Mouse (Mus musculus): ENCODE data around the gene Trim47. TPM values are rescaled to one million over a fixed set of nuclear protein-coding genes. Genes with fewer than 3 reads are reported as not detected.
A peak's percentile ranks its signal among the peaks of the same experiment; 100 is the strongest.

The Trim47 gene
- polyA plus RNA-seq, 1 experiment from 2014 or later, result 11.6 TPM

DNA sequence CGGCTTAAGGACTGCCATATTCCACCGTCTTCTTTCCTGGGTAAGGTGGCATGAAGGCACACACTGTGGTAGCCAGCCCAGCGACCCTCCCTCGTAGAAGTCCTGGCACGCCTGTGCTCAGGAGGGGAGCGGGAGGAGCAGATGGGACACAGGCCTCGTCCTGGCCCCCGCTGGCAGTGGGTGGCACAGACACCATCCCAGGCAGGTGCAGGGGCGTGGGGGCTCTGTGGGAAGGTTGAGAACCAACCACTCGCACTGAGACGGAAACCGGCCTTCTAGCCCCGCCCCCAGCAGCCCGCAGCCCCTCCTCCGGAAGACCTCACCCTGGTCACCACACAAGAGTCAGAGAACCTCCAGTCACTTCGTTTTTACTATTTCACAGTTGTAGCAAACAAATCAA is 48.8 kb downstream of the Trim47 start:
- peak; percentile 31; the same call in 1 of the 2 replicates for ATAC-seq (ENCODE audit: low FRiP score, low read depth)
- Histone ChIP-seq H3K27me3 (no peaks in the 10 kb centered on the region), H3K36me3 (peaks cover 29% of the 10 kb centered on the region), H3K4me3 (peak overlapping the region; percentile 28), H3K9me3 (no peaks in the 10 kb centered on the region), H3K4me1 (replicated peaks) (peaks cover 16% of the 10 kb centered on the region), H3K4me2 (peak overlapping the region; percentile 53), H3K27ac (replicated peaks) (0 out of 2 replicates have a peak overlapping the region, but pooled peaks have one; percentile 38), H3K9ac (peak overlapping the region; percentile 37)
- 11% methylated on average over 16 of the region's 16 CpGs for WGBS

DNA sequence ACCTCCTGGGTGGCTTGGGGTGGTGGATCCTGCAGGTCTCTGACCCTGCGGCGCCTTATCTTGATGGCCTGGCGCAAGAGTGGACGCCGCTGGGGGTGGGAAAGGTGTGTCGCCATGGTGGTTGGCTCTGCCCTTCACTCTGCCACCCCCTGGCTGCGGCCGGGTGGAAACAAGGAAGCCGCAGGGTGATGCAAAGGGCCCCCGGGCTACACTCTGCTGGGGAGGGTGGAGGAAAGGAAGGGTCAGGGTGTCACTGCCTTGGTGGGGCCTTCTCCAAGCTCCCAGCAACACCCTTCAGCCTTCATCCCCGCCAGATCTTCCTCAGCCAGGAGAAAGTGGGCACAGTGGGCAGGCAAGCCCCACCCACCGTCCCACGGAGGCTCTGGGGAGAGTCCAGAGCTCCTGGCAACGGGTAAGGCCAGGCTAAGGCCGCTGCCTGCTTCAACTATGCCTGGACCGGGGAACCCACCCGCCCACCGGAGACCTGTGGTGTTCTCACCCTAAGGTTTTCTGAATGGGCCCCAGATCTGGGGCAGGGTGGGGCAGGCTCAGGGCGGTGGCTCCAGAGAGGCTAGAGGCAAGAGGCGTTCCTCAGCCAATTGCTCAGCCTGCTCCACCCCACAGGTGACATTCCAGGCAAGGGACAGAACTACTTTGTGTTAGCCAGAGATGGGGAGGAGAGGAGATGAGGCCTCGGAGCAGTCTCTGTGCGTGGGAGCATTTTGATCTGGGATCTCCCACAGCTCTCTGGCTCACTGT is 49.4 kb downstream of the Trim47 start, which contains the start of gene Unc13d:
TSS of gene Unc13d (minus strand) at position 516 of the 759 bp plus-strand sequence.
- peaks cover 26% of the 10 kb centered on the region for H3K36me3 ChIP-seq
- peak within 1 kb of the TSS; percentile 37 for H3K9ac ChIP-seq
- peak; percentile 24; the same call in 1 of the 2 replicates for ATAC-seq (ENCODE audit: low FRiP score, low read depth)
- peaks cover 16% of the 10 kb centered on the region for H3K4me1 ChIP-seq (replicated peaks)
- H3K4me3 ChIP-seq, result peak within 1 kb of the TSS; percentile 28
- H3K27ac ChIP-seq (replicated peaks), result 0 out of 2 replicates have a peak within 1 kb of the TSS, but pooled peaks have one; percentile 38
- no peaks in the 10 kb centered on the region for H3K27me3 ChIP-seq
- WGBS, result 66% methylated on average over 22 of the region's 22 CpGs
- H3K9me3 ChIP-seq, result no peaks in the 10 kb centered on the region
- H3K4me2 ChIP-seq, result peak within 1 kb of the TSS; percentile 53

DNA sequence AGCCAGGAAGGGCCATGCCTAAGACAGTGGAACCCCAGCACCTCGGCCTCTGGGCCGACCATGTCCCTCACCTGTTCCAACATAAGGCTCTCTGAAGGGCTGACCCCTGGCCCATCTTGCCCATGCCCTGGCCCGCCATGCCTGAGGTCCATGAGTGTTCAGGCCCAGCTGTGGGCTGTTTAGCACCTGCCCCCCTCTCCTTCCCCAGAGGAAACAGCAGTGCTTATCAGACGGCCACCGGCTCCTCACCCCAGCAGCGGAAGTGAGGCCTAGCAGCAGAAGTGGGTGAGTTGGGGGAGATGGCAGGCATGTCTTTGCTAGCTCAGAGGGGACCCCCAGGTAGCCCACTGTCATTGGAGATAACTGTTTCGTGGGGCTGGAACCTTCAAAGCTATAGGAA is 50.2 kb downstream of the Trim47 start:
- Histone ChIP-seq H3K4me3 (no peak overlapping the region), H3K36me3 (peaks cover 20% of the 10 kb centered on the region), H3K9me3 (no peaks in the 10 kb centered on the region), H3K27me3 (no peaks in the 10 kb centered on the region), H3K27ac (replicated peaks) (no peak overlapping the region), H3K4me2 (no peak overlapping the region), H3K4me1 (replicated peaks) (peaks cover 16% of the 10 kb centered on the region), H3K9ac (no peak overlapping the region)
- ATAC-seq (ENCODE audit: low FRiP score, low read depth), result no peak
- 87% methylated on average over 7 of the region's 7 CpGs for WGBS

DNA sequence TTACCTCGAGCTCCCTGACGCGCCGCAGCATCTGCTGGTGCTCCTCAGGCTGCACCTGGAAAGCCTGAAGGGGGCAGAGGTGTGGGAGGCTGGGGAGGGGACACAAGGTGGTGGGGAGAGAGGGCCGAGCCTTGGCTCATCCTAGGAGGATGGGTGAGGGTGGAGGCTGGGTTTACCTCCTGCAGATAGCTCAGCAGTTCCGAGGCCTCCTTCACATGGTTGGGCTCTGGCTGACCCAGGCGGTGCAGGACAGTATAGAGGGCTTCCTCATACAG is 50.8 kb downstream of the Trim47 start:
- no peak overlapping the region for H3K4me3 ChIP-seq
- no peak overlapping the region for H3K4me2 ChIP-seq
- H3K27ac ChIP-seq (replicated peaks), result no peak overlapping the region
- H3K36me3 ChIP-seq, result peaks cover 15% of the 10 kb centered on the region
- ATAC-seq (ENCODE audit: low FRiP score, low read depth), result no peak
- H3K27me3 ChIP-seq, result no peaks in the 10 kb centered on the region
- 68% methylated on average over 7 of the region's 7 CpGs for WGBS
- no peaks in the 10 kb centered on the region for H3K9me3 ChIP-seq
- no peak overlapping the region for H3K9ac ChIP-seq
- H3K4me1 ChIP-seq (replicated peaks), result peaks cover 16% of the 10 kb centered on the region

DNA sequence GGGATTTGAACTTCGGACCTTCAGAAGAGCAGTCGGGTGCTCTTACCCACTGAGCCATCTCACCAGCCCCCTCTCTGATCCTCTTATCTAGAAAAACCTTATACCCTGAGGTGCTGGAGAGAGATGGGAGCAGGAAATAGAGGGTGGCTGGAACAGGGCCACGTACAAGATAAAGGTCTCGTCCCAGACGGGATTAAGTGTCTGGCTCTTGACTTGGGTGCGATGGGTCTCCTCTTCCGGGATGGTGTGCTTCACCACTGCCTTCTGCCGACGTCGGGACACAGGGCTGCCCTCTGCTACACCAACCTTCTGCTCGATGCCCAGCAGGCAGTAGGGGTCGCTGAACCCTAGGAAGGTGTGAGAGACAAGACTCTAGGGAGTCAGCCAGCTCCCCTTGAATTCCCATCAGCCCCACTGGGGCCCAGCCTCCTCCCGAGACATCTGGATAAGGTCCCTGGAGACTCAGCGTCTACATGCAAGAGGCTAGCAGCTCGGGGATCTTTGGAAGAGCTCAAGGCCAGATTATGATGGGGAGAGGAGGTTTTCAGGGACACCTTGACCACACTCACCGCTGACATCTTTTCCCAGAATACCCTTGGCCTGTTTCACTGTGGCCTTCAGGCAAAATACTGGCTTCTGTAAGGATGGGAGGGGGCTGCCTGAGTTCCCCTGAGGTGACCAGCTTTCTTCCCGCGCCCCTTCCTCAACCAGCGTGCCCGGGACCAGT is 51.3 kb downstream of the Trim47 start:
- H3K4me1 ChIP-seq (replicated peaks), result peaks cover 16% of the 10 kb centered on the region
- H3K4me3 ChIP-seq, result no peak overlapping the region
- H3K4me2 ChIP-seq, result no peak overlapping the region
- no peak for ATAC-seq (ENCODE audit: low FRiP score, low read depth)
- no peaks in the 10 kb centered on the region for H3K27me3 ChIP-seq
- WGBS, result 66% methylated on average over 20 of the region's 20 CpGs
- H3K9me3 ChIP-seq, result no peaks in the 10 kb centered on the region
- no peak overlapping the region for H3K9ac ChIP-seq
- H3K27ac ChIP-seq (replicated peaks), result no peak overlapping the region
- H3K36me3 ChIP-seq, result peaks cover 11% of the 10 kb centered on the region

DNA sequence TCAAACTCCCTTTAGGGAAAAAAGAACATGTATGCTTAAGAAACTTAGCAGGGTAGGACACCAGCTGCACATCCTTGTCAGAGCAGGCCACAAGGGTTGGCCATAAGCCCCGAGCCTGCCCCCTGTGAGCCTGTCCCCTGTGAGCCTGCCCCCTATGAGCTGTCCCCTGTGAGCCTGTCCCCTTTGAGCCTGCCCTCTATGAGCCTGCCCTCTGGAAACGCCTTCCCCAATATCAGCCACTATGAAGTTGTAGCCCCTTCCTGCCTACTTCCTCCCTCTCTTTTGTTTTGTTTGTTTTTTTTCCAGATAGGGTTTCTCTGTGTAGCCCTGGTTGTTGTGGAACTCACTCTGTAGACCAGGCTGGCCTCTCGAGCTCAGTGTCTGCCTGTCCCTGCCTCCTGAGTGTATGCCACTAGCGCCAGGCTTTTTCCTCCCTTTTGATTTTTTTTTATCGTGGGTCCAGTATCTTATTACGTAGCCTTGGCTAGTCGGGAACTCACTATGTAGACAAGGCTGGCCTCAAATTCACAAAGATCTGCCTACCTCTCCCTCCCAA is 52.5 kb downstream of the Trim47 start:
- Histone ChIP-seq H3K9ac (no peak overlapping the region), H3K36me3 (peaks cover 2% of the 10 kb centered on the region), H3K4me1 (replicated peaks) (peaks cover 16% of the 10 kb centered on the region), H3K27ac (replicated peaks) (no peak overlapping the region), H3K27me3 (no peaks in the 10 kb centered on the region), H3K4me2 (no peak overlapping the region), H3K9me3 (no peaks in the 10 kb centered on the region), H3K4me3 (no peak overlapping the region)
- WGBS, result 72% methylated on average over 7 of the region's 7 CpGs
- ATAC-seq (ENCODE audit: low FRiP score, low read depth), result no peak

DNA sequence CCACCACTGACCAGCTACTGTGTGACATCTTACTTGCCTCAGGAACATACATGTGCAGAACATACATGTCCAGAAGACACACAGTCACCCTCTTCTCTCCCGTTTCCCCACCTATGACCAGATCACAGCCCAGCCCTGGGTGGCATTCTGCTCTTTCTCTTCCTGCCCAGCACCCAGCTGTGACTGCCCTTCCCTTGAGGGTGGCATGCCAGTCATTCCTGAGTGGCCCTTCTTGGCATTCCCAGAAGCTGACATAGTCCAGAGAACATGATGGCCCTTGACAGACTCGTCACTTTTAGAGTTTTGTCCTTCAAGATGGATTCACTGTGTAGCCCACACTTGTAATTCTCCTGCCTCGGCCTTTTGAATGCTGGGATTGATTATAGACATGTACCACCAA is 54.4 kb downstream of the Trim47 start:
- Histone ChIP-seq H3K36me3 (no peaks in the 10 kb centered on the region), H3K27me3 (no peaks in the 10 kb centered on the region), H3K9ac (no peak overlapping the region), H3K4me3 (no peak overlapping the region), H3K9me3 (no peaks in the 10 kb centered on the region), H3K4me2 (no peak overlapping the region), H3K4me1 (replicated peaks) (peaks cover under 1% of the 10 kb centered on the region; the same call in 1 of the 2 replicates), H3K27ac (replicated peaks) (no peak overlapping the region)
- ATAC-seq (ENCODE audit: low FRiP score, low read depth), result no peak
- 94% methylated on average over 3 of the region's 3 CpGs for WGBS

DNA sequence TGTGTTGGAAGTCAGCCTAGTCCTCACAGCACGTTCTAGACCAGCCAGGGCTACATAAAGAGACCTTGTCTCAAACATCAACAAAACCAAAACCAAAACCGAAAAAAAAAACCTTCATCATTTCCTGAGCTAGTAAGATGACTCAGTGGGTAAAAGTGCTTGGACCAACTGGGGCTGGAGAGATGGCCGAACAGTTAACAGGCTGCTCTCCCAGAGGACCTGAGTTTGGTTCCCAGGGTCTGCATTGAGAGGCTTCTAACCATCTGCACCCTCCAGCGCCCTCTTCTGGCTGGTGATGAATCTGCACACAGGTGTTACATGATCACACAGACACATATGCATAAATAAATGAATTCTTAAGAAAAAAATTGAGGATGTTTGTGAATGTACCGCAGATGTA is 55.5 kb downstream of the Trim47 start:
- Histone ChIP-seq H3K4me2 (no peak overlapping the region), H3K4me3 (no peak overlapping the region), H3K36me3 (no peaks in the 10 kb centered on the region), H3K9ac (no peak overlapping the region), H3K4me1 (replicated peaks) (no peaks in the 10 kb centered on the region), H3K27me3 (no peaks in the 10 kb centered on the region), H3K9me3 (no peaks in the 10 kb centered on the region), H3K27ac (replicated peaks) (no peak overlapping the region)
- ATAC-seq (ENCODE audit: low FRiP score, low read depth), result no peak
- WGBS, result 70% methylated on average over 5 of the region's 5 CpGs

DNA sequence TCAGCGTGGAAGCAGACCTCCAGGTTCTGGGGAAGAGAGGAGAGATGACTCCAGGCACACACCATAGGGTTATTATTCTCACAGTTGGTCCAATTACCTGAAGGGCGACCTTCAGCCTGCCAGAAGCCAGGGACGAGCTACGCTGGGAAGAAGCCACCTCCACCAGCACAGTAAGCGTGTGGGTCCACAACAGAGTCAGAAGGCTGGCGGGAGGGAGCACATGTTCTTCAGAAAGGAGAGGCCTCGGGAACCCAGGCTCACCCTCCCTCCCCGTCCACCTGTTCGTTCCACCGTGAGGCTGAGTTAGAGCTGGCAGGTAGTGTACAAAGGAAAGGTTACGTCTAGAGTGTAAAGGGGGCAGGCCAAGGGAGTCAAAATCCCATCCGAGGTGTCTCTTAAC is 61.7 kb downstream of the Trim47 start:
- H3K9me3 ChIP-seq, result no peaks in the 10 kb centered on the region

DNA sequence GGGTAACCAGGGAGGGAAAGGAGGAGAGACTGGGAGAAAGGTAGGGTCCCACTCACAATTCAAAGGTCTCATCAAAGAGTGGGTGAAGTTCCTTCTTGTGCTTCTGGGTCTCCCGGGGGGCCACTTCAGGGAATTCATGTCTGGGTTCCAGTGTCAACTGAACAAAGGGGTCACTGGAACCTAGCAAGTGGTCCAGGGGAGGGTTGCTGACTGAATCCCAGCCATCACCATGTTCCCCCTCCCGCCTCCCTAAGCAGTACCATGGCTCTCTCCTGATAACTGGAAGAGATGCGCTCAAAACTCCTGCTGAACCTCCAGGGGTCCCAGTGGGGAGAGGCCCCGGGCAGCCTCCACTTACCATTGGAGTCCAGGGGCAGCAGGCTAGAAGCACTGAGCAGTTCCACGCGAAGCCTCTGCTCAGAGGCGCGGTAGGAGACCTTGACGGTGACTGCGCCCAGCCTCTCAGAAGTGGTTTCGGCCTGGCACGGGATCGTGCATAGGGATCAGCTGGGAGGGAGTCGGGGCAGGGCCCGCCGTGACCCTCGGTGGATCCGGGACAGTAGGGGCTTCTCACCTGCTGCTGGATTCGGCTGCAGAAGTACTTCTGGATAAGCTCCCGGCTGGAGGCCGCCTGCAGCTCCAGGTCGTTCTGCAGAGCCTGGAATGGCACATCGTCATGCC is 62.7 kb downstream of the Trim47 start:
- H3K36me3 ChIP-seq, result peaks cover 11% of the 10 kb centered on the region; the same call in 1 of the 2 replicates
- whole genome bisulfite sequencing, result 66% methylated on average over 23 of the region's 23 CpGs
- no peak for ATAC-seq (ENCODE audit: low FRiP score, low read depth)

More for the DNA sequence above, 61.7 kb downstream of the Trim47 start:
- Histone ChIP-seq H3K27me3 (no peaks in the 10 kb centered on the region), H3K4me1 (replicated peaks) (0 out of 2 replicates have a peak, but pooled peaks cover 3% of the 10 kb centered on the region), H3K27ac (replicated peaks) (no peak overlapping the region), H3K36me3 (peaks cover 4% of the 10 kb centered on the region; the same call in 1 of the 2 replicates), H3K4me3 (no peak overlapping the region), H3K9ac (no peak overlapping the region), H3K4me2 (no peak overlapping the region)
- ATAC-seq (ENCODE audit: low FRiP score, low read depth), result no peak
- WGBS, result 87% methylated on average over 12 of the region's 12 CpGs

DNA sequence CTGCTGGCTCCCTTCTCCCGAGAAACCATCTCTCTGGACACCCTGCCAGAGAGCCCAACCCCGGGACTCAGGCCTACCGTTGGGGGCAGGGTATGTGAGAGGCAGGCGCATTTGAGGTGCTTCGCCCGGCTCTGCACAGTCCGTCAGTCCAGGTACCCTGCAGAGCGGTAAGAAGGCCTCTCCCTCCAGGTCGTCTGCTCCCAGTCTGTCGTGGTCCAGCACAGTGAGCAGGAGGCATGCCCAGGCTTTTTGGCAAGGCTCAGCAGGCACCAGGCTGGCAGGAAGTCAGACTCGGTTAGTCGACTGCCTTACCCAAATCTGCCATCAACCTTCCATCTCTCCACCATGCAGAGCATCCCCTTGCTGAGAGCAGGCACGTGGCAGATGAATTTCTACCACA is 63.4 kb downstream of the Trim47 start:
- no peak overlapping the region for H3K9ac ChIP-seq
- ATAC-seq (ENCODE audit: low FRiP score, low read depth), result no peak

More for the DNA sequence above, 62.7 kb downstream of the Trim47 start:
- H3K4me1 ChIP-seq (replicated peaks), result 0 out of 2 replicates have a peak, but pooled peaks cover 3% of the 10 kb centered on the region
- H3K4me2 ChIP-seq, result no peak overlapping the region
- H3K27me3 ChIP-seq, result no peaks in the 10 kb centered on the region
- H3K9me3 ChIP-seq, result no peaks in the 10 kb centered on the region
- no peak overlapping the region for H3K4me3 ChIP-seq
- H3K9ac ChIP-seq, result no peak overlapping the region
- H3K27ac ChIP-seq (replicated peaks), result no peak overlapping the region

More for the DNA sequence above, 63.4 kb downstream of the Trim47 start:
- H3K36me3 ChIP-seq, result peaks cover 16% of the 10 kb centered on the region; the same call in 1 of the 2 replicates
- H3K9me3 ChIP-seq, result no peaks in the 10 kb centered on the region
- no peak overlapping the region for H3K4me2 ChIP-seq
- 61% methylated on average over 13 of the region's 13 CpGs for WGBS
- no peaks in the 10 kb centered on the region for H3K27me3 ChIP-seq
- H3K4me3 ChIP-seq, result no peak overlapping the region
- 0 out of 2 replicates have a peak, but pooled peaks cover 3% of the 10 kb centered on the region for H3K4me1 ChIP-seq (replicated peaks)
- H3K27ac ChIP-seq (replicated peaks), result no peak overlapping the region; the same call in 1 of the 2 replicates
